Mouse (Mus musculus) bone marrow, adult 2 months (tissue): ENCODE results near the gene Cacna1c.

Source experiments
- CTCF ChIP-seq: fragments of 200-500 bp; IDR thresholded peaks from 2 replicates; pipeline ENCODE4 v1.5.1; 2011; ENCODE audit warnings: low read length, control low read depth; ENCODE audit not compliant: control insufficient read depth, insufficient read depth
- POLR2A ChIP-seq: fragments of 200-500 bp; IDR thresholded peaks from 2 replicates; pipeline ENCODE4 v1.6.1; 2011; ENCODE audit warnings: low read depth, mild to moderate bottlenecking, control low read depth, low read length, borderline replicate concordance; ENCODE audit not compliant: control insufficient read depth

GRCm38 (mm10) chr6:118954988-118955554, 241.1 kb downstream of the Cacna1c start:
- no peak for TF ChIP-seq CTCF
- TF ChIP-seq POLR2A: no peak
